Mouse (Mus musculus): ENCODE measurements around the gene Itpripl2.

The Itpripl2 gene

GRCm38 (mm10) chr7:118486917-118487316 is 4.9 kb downstream of the Itpripl2 start:
- no peak for DNase-seq

GRCm38 (mm10) chr7:118483996-118484395 is 7.8 kb downstream of the Itpripl2 start:
- DNase-seq = no peak

GRCm38 (mm10) chr7:118482001-118482400 is 9.8 kb downstream of the Itpripl2 start:
- DNase-seq = no peak

GRCm38 (mm10) chr7:118481047-118481810 is 10.5 kb downstream of the Itpripl2 start:
- no peak for DNase-seq

GRCm38 (mm10) chr7:118480160-118480709 is 11.5 kb downstream of the Itpripl2 start:
- no peak for DNase-seq

- peak; percentile 71 for DNase-seq
Observed at GRCm38 (mm10) chr7:118478835-118479312, 12.9 kb downstream of the Itpripl2 start.

DNA sequence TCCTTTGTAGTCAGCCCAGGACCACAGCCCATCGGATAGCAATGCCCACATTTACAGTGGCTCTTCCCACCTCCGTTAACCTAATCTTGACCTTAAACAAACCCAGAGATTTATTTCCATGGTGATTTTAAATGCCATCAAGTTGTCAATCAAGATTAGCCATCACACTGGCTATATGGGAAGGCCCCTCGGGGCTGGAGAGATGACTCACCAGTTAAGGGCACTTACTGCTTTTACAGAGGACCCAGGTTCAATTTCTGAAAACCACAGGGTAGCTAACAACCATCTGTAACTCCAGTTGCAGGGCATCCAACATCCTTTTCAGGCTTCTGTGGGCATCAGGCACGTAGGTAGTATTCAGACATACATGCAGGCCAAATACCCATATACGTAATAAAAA is 15.3 kb downstream of the Itpripl2 start:
- no peak for DNase-seq

- peak; percentile 57 for DNase-seq
Observed at GRCm38 (mm10) chr7:118475008-118475705, 16.6 kb downstream of the Itpripl2 start.

GRCm38 (mm10) chr7:118472886-118473285 is 18.9 kb downstream of the Itpripl2 start:
- no peak for DNase-seq

GRCm38 (mm10) chr7:118468060-118468459 is 23.7 kb downstream of the Itpripl2 start:
- no peak for DNase-seq

DNA sequence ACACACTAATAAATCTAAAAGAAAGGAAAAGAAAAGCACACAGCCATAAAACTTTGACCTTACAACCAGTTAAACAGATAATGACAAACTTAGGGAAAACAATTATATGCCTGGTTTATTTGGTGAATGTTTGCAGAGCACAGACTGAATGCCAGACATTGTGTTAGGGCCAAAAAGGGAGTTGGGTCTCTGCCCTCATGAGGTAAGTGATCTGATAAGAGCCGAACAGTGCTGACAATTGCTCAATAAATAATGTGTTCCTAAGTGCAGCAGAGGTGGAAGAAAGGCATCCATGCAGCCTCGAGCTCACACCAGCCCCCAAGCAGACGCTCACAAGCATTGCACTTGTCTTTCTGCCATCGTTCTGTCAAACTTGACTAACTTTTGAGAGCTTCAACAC is 27.3 kb downstream of the Itpripl2 start:
- peak; percentile 53 for DNase-seq

- peak; percentile 61 for DNase-seq
Observed at GRCm38 (mm10) chr7:118462818-118463762, 28.7 kb downstream of the Itpripl2 start.

GRCm38 (mm10) chr7:118461400-118462136 is 30.2 kb downstream of the Itpripl2 start:
- DNase-seq = no peak

- no peak for DNase-seq
Observed at GRCm38 (mm10) chr7:118453722-118454121, 38.1 kb downstream of the Itpripl2 start.

DNA sequence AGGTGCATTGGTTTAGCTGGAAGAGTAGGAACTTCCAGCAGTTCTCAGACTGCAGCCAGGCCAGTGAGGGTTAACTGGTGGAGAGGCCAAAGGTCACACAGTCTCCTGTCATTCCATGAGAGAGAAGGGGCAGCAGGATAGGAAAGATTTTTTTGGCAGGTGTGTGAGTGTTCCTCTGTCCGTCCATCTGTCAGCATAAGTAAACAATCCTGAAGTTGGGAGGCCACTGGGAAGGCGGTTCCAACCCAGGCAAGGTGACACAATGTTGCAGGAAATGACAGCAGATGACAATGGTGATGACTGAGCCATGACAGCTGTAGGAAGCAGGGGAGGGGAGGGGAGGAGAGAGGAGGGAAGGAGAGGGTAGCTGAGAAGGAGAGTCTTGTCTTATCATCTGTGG is 38.8 kb downstream of the Itpripl2 start:
- peak; percentile 70 for DNase-seq

DNA sequence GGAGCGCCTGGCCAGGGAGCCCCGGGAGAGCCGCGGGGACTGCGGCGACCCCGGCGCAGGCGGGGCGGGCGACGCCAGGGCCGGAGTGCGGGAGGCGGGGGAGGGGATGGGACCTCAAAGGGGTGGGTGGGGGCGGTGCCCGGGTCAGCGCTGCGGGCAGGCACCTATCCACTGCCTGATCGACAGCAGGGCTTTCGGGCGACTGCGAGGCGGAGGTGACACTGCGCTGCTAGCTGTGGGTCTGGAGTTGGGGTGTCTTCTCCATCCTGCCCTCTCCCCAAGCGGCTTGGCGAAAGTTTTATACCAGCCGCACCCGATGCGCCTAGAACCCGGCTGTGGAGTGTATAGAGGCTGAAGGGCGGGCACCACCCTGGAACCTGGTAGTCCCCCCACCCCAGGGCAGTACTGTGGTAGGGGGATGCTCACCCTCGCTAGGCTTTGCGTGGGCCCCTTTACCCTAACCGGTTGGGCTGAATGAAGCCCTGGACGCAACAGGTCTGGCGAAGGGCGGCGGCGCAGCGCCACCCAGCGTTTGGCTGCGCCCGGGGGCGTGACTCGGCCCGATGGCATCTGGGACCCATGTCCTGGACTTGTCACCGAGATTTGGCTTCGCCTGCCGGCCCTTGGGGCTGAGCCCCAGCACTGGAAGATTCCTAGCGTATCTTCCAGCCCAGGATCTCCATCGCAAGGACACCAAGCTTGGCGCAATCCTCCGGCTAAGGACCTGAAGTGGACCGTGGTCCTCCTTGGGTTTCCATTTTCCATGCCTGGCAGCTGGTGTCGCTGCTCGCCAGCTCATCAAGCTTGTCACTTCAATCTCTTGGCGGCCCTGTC is 43.4 kb downstream of the Itpripl2 start, which contains the start of gene Syt17:
TSS of gene Syt17 (minus strand) at position 89 of the 834 bp plus-strand sequence.
- DNase-seq = peak; percentile 82

DNA sequence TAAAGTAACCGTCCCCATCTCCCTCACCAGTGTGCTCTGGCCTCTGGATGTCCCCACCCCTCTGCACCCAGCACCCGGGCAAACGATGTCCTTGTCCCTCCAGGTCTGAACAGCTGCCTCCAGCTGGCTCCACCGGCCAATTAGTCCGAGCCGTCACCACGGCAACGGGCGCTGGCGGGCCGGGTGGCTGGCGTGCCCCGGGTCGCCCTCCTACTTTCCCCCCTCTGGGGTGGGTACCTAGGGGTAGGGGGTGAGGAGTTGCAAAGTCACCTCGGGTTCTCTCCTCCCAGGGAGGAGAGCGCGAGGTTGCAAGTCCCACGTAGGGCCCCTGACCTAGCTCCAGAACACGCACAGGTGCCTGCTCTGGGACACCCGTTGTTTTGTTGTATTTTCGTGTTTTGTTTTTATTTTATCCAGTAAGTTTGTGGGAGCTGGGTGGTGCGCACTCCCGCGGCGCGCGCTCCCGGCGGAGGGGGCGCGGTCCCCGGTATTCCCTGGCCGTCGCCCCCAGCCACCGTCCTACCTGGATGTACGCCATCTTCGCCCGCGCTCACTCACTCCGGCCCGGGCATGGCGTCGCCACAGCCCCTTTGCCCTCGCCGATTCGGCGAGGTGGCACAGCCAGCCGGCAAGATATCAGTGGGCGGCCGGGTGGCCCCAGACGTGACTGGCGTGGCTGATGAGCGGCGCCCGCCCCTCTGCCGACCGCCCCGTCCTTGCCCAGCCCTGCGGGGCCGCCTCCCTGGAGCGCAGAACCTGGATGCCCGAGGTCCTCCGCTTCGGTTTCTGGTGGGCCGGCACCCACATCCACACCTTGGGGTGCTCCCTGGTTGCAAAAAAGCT is 44.3 kb downstream of the Itpripl2 start:
- DNase-seq = peak; percentile 78

DNA sequence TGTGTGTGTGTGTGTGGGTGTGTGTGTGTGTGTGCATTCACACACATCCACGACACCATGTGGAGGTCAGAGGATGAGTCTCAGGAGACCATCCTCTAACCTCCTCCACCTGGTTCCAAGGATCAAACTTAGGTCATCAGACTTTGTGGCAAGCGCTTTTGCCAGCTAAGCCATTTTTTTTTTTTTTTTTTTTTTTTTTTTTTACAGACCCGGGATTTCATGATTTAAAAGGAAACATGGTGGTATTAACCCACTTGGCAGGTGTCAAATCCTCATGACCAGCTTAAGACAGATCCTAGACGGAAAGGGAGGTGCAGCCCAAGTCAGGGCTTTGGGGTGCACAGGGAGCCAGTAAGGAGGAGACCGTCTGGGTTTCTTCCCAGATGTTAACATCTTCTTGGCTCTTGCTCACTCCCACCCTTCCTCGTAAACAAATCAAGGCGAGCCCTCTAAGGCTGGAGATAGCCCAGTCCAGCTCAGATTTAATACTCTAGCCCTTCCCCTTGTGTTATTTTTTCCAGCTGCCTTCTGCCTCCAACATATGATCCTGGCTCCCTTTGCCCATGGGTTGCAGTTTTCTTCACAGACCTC is 47.8 kb downstream of the Itpripl2 start:
- DNase-seq = no peak

DNA sequence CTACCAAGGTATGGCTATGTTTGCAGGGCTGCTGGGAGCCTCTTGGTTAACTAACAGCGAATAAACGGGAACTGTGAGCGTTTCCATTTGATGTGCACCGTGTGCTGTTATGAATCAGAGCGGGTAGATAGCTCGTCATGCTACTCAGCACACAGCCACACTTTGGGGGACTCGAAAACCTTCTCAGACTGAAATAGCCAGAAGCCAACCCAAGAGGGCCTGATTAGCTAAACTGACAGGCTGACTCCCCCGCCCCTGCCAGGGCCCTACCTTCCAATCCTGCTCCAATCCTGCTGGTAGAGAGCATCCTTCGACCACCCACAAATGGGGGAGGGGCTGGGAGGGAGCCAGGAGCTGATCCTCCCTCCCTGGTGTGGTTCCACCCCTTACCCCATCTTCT is 48.4 kb downstream of the Itpripl2 start:
- no peak for DNase-seq

DNA sequence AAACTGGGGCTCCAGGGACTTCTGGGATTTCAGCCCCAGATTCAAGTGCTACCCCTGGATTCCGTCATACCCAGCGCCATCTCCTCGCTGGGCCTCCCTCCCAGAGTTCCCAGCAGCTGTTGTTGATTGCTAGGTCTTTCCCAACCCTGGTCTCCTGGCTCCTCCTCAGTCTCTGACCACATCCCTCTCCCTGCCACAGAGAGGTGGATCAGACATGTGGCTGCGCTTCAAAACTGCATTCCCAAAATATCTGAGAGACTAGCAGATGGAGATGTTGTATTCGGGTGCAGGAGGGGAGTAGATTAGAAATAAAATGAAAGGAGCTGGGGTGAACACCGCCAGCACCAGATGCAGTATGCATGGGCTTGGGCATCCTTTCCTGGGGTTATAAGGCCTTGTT is 50.2 kb downstream of the Itpripl2 start:
- DNase-seq = peak; percentile 47

Data from lung, postnatal 10 days (tissue).